Mouse (Mus musculus) c-Kit-positive CD71-positive TER-119-positive erythroid progenitor cells, embryonic 14.5 days (primary cell): ENCODE measurements around the gene Agbl2.
"Not testable (repeated sequence)": the region's sequence is repeated elsewhere in the genome, so short reads cannot be mapped to it uniquely, and the experiment has no call there.

Experiments
- DNase-seq: peaks from one replicate; pipeline ENCODE4 v3.0.0-alpha.2; 2013; ENCODE audit warnings: low spot score

The Agbl2 gene

DNA sequence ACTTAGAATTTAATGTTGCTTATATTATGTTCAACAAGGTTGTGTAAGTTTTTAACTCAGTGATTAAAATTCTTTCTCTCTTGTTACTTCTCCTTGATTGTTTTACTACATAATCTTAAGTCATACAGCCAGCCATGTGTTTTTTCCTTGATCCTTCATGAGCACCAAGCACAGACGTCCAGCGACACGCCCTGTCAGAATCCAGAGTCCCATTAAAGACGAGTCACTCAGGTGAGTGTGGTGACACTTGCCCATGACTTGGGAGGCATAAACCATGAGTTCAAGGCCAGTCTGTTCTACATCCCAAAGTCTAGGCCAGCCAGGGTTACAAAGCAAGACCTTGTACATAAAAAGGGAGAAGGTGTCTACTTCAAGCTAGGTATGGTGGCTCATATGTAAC, 33.6 kb downstream of the Agbl2 start:
- no peak for DNase-seq

DNA sequence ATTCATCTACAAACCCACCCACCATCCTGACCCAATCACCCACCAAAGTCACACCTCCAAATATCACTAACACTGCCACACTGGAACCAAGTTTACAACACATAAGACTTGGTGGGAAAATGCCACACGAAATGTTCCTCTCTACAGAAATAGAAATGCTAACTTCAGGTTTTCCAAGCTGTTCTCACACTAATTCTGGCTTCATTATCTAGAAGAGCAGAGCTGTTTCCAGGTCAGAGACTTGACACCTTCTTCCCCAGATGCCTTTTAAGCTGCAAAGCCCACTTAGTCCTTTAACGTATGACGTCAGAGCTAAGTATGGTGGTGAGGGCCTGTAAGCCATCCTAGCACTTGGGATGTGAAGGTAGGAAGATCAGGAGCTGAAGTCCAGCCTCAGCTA, 36.2 kb downstream of the Agbl2 start:
- DNase-seq, result no peak

- DNase-seq, result no peak
These were observed 38.4 kb downstream of the Agbl2 start for GRCm38 (mm10) chr2:90820894-90821293.

DNA sequence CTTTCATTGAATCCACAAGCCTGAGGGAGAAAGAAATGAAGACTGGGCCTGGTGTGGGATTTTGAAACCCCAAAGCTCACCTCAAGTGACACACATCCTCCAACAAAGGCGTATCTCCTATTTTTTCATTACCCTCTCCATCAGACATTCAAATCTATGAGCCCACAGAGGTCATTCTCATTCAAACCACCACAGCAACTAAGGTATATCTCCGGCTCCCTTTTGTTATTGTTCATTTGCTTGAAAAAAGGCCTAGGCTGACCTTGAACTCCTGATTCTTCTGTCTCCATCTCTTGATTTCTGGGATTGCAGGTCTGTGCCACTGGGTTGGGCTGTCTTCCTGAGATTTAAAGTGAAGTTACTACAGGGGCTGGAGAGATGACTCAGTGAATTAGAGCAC, 40.5 kb downstream of the Agbl2 start:
- no peak for DNase-seq

- DNase-seq, result no peak
These were observed 41.3 kb downstream of the Agbl2 start for GRCm38 (mm10) chr2:90823781-90824180.

- DNase-seq, result not testable (repeated sequence)
These were observed 42.0 kb downstream of the Agbl2 start for GRCm38 (mm10) chr2:90824528-90824927.

DNA sequence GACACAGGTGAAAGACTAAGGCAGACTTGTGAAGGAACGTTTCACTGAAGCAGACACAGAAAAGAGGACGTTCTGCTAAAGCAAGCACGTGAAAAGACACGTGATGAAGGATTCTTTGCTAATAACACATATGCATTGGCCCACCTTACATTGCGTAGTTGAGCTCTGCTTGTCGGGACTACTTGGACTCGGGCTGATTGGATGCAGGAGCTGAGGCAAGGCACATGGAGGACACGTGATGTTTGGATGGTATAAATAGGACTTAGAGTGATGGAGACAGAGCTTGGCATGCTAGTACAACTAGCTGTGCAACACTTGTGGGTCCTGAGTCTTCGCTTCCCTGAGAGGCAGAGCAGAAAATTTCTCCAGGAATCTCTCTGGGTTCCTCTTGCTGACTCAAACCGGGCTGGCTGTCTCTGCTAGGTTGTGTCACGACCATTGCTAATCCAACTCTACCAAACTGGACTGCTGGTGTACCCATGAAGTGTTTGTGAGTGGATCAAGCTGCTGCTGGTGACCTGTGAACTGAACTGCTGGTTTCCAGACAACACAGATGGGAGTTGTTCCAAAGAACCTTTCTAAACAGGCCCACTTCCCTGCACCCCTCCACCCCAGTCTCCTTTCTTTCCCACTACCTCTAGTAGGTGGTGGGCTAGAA, 43.1 kb downstream of the Agbl2 start:
- no peak for DNase-seq

- no peak for DNase-seq
These were observed 46.2 kb downstream of the Agbl2 start for GRCm38 (mm10) chr2:90828739-90829138.

DNA sequence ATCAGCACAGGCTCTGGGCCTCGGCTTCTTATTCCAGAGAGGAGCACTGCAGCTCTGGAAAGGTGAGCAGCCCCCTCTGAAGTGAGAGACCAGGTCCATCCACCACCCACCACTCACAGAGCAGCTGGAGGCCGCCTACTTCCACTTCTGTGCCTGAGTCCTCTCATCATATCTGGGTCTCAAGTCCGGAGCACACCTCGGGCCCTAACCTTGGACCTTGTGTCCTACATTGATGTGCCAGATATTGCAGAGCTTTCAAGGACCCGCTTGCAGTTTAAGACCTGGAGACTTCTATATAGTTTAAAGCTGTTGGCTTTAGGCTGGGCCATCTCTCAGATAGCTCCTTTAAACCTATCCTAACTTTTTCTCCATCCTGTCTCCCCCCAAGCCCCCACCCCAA, 51.0 kb downstream of the Agbl2 start:
- DNase-seq, result no peak

DNA sequence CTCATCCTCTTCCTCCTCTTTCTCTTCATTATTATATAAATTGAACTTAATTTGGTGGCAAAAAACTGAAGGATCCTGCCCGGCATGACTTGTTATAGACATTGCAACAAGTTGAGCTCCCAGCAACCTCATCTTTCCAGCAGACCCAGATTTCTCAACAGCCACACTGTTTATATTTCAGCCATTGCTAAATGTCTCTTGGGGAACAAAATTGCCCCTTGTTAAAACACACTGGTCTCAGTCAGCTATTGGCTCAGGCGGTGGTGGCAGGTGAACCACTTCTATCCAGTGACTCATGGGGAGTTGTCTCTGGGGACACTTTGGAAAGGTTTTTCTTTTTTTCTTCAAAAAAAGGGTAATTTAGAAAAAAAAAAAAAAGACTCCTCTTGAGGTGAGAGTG, 56.1 kb downstream of the Agbl2 start:
- no peak for DNase-seq

GRCm38 (mm10) chr2:90843666-90844065, 61.1 kb downstream of the Agbl2 start:
- no peak for DNase-seq

GRCm38 (mm10) chr2:90844262-90844661, 61.7 kb downstream of the Agbl2 start:
- DNase-seq, result no peak

DNA sequence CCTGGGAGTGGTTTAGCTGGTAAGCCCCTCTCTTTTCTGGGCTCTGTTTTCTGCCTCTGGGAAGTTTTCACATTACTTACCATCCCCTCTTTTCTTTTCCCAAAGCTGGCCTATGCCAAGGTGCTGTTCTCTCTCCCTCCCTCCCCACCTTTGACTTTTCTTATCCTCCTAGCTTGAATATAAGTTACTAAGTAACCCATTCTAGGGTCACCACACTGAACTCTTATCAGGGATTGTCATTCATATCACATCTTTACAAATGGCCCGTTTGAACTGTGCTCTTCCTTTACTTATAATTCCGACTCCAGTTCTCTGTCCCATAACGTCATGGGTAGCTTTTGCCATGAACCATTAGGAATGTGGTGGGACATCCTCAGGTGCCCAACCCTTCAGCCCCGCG, 62.7 kb downstream of the Agbl2 start:
- no peak for DNase-seq

DNA sequence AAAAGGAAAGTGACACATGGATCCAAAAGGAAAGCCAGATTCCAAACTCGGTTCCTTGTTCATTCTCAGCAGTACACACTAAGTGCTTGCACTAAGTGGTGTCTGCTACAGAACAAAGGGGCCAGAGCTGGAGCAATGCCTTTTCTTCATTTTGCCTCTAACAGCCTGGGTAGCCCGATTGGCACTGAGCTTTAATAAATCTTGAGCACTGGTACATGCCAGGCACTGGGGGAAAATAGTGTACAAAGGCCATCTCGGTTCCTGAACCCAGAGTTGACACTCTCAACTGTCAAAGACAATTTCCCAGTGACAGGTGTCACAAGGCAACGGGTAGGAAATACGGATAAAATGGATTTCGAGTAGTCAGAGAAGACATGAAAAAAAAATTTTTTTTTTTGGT, 63.6 kb downstream of the Agbl2 start:
- no peak for DNase-seq

DNA sequence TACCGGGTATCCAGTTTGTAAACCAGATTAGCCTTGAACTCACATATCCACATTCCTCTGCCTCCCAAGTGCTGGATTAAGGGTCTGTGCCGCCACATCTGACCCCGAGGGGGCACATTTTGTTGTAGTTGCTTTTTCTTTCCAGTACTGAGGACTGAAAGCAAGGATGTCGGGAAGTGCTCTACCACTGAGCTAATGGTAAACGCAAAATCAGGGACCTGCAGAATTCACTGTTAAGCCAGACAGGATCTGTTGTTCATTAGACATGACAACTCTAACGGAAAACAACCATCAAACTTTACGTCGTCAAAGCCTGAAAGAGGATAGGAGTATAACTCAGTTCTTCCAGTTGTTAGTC, 64.0 kb downstream of the Agbl2 start:
- no peak for DNase-seq

DNA sequence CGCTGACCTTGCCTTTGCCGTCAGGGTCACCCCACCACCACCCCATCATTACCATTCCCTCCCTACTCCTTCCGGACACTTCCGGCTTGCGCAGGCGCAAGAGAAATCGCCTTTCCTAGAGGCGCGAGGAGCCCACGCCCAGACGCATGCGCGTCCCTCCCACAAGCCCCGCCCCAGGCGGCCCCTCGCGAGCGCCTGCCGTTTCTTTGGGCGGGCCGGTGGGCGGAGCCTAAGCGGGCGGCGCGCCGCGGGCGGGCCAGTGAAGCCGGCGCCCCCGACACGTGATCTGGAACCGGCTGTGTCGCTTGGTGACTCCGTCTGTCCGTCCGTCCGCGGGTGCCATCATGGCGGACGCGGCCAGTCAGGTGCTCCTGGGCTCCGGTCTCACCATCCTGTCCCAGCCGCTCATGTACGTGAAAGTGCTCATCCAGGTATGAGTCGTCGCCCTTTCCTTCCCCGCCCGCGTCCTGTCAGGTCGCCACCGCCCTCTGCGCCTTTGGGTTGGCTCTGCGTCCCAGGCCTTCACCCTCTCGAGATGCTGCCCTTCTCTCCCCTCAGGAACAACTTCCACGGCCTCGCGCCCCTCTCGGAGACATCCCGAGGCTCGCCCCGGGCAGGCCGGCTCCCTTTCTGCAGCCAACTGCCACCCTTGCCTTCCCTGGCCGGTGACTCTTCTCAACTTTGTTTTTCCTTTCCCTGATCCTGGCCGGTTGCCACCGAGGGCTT, 64.6 kb downstream of the Agbl2 start, which contains the start of gene Mtch2:
Gene Mtch2, plus strand, starts transcription at position 201 of the 726 bp plus-strand sequence.
- peak; percentile 96 for DNase-seq

GRCm38 (mm10) chr2:90847681-90848050, 65.1 kb downstream of the Agbl2 start:
- no peak for DNase-seq

DNA sequence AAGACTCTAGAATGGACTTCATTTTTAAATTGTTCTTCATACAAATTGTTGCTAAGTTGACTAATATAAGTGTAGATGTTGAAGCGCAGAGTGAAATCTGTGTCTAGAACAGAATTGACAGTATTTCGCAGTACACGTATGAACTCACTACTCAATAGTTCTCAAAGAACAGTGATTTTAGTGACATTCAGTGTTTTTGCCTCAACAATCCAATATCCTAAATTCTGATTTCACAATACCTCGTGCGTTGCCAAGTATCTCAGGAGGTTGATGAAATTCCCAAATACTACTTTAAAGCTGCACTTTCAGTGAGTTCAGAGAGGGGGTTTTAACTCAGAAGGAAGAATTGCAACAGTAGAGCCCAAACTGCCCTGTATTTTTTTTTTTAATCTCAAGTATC, 65.8 kb downstream of the Agbl2 start:
- DNase-seq, result no peak

DNA sequence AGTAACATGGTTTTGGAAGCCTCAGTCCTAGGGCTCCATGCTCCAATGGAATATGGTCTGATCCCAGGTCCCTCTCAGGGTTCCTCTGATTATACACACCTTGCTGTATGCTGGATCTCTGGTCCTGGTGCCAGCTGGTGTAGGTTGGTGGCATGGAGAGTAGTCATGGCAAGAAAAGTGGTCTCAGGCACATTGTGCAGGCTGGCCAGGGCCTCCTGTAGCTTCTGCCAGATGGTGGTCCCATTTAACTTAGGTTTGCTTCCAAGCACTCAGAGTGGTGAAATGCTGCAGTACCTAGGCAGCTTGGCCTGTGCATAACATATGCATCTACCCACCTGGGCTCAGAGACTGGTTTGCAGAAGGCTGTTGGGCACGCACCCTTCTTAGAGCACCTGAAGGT, 67.9 kb downstream of the Agbl2 start:
- DNase-seq, result no peak

GRCm38 (mm10) chr2:90861486-90861885, 79.0 kb downstream of the Agbl2 start:
- DNase-seq, result no peak

DNA sequence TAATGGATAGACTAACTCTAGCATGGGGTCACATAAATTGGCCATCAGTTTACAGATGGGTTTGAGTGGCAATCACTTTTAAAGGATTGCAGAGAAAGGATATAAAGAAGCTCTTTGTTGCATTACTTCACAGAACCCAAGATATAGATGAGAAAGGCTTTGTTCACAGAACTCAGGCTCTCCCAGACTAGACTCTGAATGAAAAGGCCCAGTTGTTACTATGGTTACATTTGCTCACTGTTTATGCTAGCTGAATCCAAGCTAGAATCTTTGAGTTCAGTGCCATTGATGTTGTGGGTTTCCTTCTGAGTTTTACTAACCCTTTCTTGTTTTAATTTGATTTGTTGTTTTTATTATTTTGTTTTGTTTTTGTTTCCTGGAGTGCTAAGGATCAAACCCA, 81.7 kb downstream of the Agbl2 start:
- no peak for DNase-seq

- DNase-seq, result peak; percentile 84
These were observed 84.0 kb downstream of the Agbl2 start for GRCm38 (mm10) chr2:90866524-90866923.

GRCm38 (mm10) chr2:90870136-90870601, 87.6 kb downstream of the Agbl2 start:
- peak; percentile 67 for DNase-seq
